Mouse (Mus musculus) megakaryocyte, adult 5-6 weeks (primary cell): ENCODE data around the gene Gm17087. TPM values are rescaled to one million over a fixed set of nuclear protein-coding genes. Genes with fewer than 3 reads are reported as not detected.

Source experiments
- ATAC-seq: 2 replicates; pipeline ENCODE4 v1.8.0; 2016; ENCODE audit warnings: mild to moderate bottlenecking, inconsistent platforms; ENCODE audit not compliant: poor library complexity, severe bottlenecking
- total RNA-seq, 2 experiments: library from RNA; stranded (forward) in 1 of 2; stranded (reverse) in 1 of 2; fragments of 153-499, 151-499 nt in 1 of 2; fragments of 221-1000, 200-1000 nt in 1 of 2; gene quantifications; 2 replicates each; pipeline versions ENCODE4 v1.2.3 to v1.2.4; 2015 to 2017

Gene Gm17087
- total RNA-seq (2015) (0.13 and 0.25 TPM in 2 replicates), total RNA-seq (2017) (not detected in 2 replicates)

DNA sequence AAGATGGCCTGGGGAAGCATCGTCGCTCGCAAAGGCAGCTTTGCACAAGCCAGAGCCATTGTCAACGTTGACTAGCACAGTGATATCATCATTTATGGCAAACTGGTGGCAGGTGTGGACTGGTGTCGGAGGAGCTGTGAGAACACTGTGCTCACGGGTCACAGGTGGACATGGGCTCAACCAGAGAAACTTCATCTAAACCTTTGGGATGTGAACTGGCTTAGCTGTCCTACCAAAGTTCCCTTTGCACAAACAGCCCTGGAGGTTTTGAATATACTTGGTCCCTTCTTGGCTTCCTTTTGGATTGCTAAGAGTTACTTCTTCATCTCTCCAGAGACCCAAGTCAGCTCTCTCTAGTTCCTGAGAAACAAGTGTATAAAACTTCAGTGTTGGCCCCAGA lies at the start of gene Gm17087:
TSS of gene Gm17087 (minus strand) at position 101 of the 400 bp plus-strand sequence.
- no peak for ATAC-seq

- peak; percentile 56; the same call in 1 of the 2 replicates for ATAC-seq
Observed at GRCm38 (mm10) chr17:8613882-8614551, 47.3 kb upstream of the Gm17087 start.

DNA sequence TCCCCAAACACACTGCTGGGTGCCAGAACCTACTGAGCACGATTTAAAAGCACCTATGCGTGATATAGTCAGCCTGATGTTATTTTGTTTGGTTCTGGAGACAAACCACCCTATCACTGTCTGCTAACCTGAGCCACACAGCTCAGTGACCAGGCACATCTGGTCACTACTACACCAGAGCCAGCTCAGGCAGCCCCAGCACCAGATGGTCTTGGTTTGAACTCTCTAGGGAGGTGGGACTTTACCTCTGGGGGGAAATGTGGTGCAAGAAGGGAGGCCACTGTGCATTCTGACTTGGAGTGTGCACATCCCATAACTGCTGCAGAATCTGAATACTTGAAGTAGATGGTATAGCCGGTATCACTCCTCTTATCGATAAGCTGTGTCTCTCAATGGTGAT lies 45.2 kb upstream of the Gm17087 start:
- no peak for ATAC-seq

GRCm38 (mm10) chr17:8606695-8607094 lies 39.9 kb upstream of the Gm17087 start:
- no peak for ATAC-seq

GRCm38 (mm10) chr17:8605921-8606320 lies 39.2 kb upstream of the Gm17087 start:
- ATAC-seq, result no peak

- no peak for ATAC-seq
Observed at GRCm38 (mm10) chr17:8602976-8603375, 36.2 kb upstream of the Gm17087 start.

- ATAC-seq, result peak; percentile 67
Observed at GRCm38 (mm10) chr17:8597790-8598189, 31.0 kb upstream of the Gm17087 start.

GRCm38 (mm10) chr17:8592427-8593277 lies 25.9 kb upstream of the Gm17087 start:
- ATAC-seq, result peak; percentile 89

- ATAC-seq, result no peak
Observed at GRCm38 (mm10) chr17:8581579-8581978, 14.8 kb upstream of the Gm17087 start.

DNA sequence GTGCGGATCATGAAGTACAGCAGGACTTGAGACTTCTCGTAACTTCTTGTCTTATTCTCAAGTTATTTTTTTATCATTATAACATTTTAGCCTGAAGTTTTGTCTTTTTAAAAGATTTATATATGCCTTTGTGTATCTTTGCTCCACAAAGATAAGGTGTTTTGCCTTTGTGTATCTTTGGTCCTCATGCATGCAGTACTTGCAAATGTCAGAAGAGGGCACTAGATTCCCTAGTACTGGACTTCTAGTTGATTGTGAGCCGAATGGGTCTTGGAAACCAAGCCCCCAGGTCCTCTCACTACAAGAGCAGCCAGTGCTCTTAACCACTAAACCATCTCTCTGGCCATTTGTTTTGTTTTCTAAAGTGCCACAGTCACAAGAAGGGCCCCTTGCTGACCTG lies 13.6 kb upstream of the Gm17087 start:
- no peak for ATAC-seq

DNA sequence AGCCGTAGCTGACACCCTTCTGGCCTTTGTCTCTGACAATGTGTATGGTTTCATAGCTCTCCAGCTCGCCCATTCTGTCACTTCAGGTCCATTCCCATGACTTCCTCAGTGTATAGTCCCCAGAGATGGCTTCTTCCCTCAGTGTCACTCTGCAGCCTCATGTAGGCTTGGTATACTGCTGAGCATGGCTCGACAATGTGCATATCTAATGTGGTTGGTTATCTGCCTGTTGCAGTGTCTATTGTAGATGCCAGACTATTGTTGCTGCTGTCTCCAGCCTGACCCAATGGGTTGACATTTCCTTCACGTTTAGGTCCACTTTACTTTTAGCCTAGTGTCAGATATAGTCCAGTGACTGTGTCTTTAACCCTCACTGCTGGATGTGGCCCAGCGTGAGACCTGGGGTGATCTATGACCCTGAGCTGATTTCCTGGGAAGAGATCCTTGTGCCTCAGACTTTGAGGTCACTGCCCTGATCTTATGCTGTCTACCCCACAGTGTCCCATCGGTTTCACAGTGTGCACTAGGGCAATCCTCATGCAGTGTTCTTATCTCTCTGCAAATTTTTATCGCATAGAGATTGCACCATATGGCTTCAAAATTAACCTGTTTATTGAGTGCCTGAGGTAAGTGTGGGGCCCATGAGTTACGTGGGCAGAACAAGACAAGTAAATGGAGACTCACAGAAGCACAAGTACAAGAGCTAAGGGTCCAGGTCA lies 7.0 kb upstream of the Gm17087 start:
- no peak for ATAC-seq

GRCm38 (mm10) chr17:8562886-8563280 lies 3.9 kb downstream of the Gm17087 start:
- ATAC-seq, result no peak

DNA sequence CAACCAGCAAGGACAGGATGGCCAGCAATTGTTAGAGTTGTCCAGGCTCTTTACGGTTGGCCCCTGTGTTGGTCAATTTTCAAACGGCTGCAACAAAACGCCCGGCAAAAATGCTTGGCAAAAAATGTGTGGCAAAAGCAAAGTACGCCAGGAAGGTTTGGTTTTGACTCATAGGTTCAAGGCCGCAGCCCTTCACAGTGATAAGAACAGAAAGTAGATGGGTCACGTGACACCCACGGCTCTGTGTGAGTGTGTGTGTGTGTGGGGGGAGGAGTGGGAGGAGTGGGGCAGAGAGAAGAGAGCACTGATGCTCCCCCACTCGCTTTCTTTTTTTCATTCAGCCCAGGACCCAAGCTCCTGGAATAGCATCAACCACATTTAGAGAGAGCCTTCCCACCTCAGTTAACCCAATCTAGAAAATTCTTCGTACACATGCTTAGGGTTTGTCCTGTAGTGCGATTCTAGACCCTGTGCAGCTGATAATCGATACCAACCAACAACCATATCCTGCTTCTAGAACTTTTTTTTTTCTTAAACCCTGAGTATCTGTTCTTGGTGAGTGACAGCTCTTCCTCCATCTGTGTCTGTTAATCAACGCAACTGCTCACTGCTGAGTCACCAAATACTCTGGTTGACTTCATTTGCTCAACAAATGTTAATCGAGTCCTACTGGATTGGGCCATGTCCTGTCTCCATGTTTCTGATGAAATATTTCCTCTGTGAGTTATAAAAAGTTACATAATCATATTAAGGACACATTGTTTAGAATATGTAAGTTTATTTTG lies 4.5 kb downstream of the Gm17087 start:
- ATAC-seq, result no peak

DNA sequence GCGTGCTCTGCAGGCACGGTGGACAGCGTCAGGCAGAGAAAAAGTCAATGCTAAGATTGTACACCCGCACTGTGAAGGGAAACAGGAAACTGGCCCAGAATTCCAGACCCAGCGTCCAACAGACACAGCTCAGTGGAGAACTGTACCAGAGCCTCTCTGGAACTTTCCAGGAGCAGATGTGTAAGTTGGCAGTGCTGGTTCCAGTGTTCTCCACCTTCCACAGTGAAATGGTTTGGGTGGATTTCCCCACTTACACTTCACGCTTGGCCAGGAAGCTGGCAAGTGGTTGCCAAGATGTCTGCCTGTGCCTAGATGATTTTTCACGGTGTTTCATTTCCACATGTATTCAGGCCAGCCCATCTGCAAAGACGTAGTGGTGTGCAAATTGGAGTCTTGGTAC lies 8.8 kb downstream of the Gm17087 start:
- ATAC-seq, result no peak

DNA sequence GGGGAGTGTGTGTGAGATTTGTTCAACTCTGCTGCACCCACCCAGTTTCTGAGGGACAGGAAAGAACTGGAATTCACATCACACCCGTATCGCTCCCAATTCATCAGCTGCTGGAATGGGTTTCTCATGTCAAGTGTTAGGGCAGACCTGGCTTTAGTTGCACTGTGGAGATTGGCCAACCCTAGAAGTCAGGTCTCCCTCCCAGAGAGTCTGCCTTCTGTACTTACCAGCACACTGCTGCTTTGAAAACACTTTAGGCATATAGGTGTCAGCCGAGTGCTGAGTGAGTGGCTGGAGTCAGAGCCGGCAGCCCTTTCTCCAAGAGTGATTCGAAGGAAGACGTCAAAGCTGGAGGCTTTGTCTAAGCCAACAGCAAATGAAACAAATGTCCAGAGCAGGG lies 10.5 kb downstream of the Gm17087 start:
- no peak for ATAC-seq

- ATAC-seq, result no peak
Observed at GRCm38 (mm10) chr17:8555785-8556184, 11.0 kb downstream of the Gm17087 start.

DNA sequence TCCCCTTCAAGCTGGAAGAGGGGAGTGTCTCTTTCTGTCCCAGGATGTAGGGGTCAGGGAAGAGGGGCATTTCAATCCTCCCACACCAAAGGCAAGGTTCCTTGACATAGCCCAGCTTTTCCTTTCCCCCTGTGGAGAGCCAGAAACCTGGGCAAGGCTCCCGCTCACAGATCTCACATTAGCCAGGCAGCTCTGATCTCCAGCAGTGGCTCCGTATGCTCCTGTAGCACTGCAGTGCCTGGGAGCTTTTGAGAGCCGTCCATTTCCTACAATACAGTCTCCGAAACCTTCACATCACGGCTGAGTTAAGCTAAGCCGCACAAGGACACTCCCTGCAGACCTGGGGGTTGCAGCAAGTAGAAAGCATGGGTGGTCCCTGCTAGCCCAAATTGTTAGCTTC lies 12.5 kb downstream of the Gm17087 start:
- ATAC-seq, result no peak

- ATAC-seq, result no peak
Observed at GRCm38 (mm10) chr17:8553601-8554000, 13.1 kb downstream of the Gm17087 start.

DNA sequence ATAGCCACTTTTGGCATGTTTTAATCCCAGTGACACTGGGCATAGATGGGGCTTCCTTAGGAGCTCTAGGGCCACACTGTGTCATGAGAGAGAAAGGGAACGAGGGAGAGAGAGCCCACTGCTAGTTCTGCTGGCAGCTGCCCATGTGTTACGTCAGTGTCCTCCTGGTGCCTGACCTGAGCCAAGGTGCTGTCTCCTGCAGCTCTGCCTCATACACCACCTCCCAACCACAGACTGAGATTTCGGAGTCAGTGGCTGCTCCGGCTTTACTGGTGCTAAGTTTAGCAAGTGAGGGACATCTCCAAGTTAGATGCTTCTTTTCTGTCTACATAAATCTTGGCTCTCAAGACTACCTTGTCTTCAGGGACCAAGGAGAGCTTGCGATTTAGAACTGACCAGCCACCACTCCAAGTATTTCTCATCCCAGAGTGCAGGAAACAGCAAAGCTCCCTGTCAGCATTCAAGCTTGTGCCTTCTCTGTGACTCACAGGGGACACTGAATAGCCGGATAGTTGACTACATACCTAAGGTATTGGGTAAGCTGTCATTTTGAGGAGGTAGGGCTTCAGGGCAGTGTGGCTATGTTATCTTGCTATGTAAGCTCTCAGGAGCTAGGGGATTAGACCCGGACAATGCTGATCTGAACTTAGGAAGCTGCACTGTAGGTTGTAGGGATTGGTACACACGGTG lies 14.3 kb downstream of the Gm17087 start:
- ATAC-seq, result no peak

GRCm38 (mm10) chr17:8551641-8552040 lies 15.1 kb downstream of the Gm17087 start:
- no peak for ATAC-seq
